In genomic region chr2:30495909-30496861, GRCm38 (mm10) we compare ENCODE assay signal across 8 mouse cellular contexts. TPM values are rescaled to one million over a fixed set of nuclear protein-coding genes. Genes with fewer than 3 reads are reported as not detected.
DNase-seq lines count a peak whose midpoint lies in the region; ATAC-seq and TF ChIP-seq lines count a peak whose summit lies in the region.

No protein-coding gene starts in this region.

- H3K4me3 ChIP-seq in MEL (ENCODE audit: control insufficient read depth in 1 of 2, insufficient read depth in 1 of 2, low read depth in 2 of 2, low read length in 2 of 2), result no peak overlapping the region
- peak overlapping the region; percentile 32 for H3K4me3 ChIP-seq in hindbrain, embryonic 12.5 days
- H3K4me3 ChIP-seq in lung, embryonic 16.5 days (ENCODE audit: low read length), result peak overlapping the region; percentile 44
- peak overlapping the region; percentile 27 for H3K4me3 ChIP-seq in olfactory bulb, adult 2 months (ENCODE audit: insufficient read depth, low read depth, low read length)

- ATAC-seq in hindbrain, embryonic 12.5 days (ENCODE audit: low FRiP score), result peak; percentile 94
- peak; percentile 96 for ATAC-seq in lung, embryonic 16.5 days (ENCODE audit: low read depth)

- TF ChIP-seq RAD21 in MEL (IDR thresholded peaks at IDR 0.05; ENCODE audit: low read depth, low read length), result no peak

- peak overlapping the region; percentile 55 for H3K4me2 ChIP-seq in hindbrain, embryonic 12.5 days (replicated peaks)
- H3K4me2 ChIP-seq in lung, embryonic 16.5 days (ENCODE audit: low read depth, low read length), result peak overlapping the region; percentile 67

- H3K27me3 ChIP-seq in MEL (ENCODE audit: control insufficient read depth in 1 of 2, insufficient read depth in 2 of 2, low read length in 2 of 2), result peaks cover 0 to 5% of the 10 kb centered on the region in 2 experiments; a peak in 3 of 4 replicates
- no peaks in the 10 kb centered on the region for H3K27me3 ChIP-seq in hindbrain, embryonic 12.5 days
- H3K27me3 ChIP-seq in lung, embryonic 16.5 days (ENCODE audit: control insufficient read depth, insufficient read depth, low read depth, low read length), result no peaks in the 10 kb centered on the region

- H3K36me3 ChIP-seq in MEL (ENCODE audit: control insufficient read depth in 1 of 2, insufficient read depth in 2 of 2, low read length in 2 of 2), result no peaks in the 10 kb centered on the region
- H3K36me3 ChIP-seq in hindbrain, embryonic 12.5 days, result no peaks in the 10 kb centered on the region
- no peaks in the 10 kb centered on the region for H3K36me3 ChIP-seq in lung, embryonic 16.5 days (ENCODE audit: control insufficient read depth, insufficient read depth, low read length)

- peak; percentile 17 for DNase-seq in MEL (ENCODE audit: low read depth, low spot score)
- DNase-seq in cerebellum, adult 8-10 months, result peak; percentile 55
- peak; percentile 77 for DNase-seq in gastrocnemius, adult 18-20 months (ENCODE audit: low spot score)
- DNase-seq in layer of hippocampus, postnatal 10 days (ENCODE audit: low spot score in 2 of 2), result peak; percentile 60 to 74
- DNase-seq in thymus, postnatal 25 days, result peak; percentile 40

- H3K4me1 ChIP-seq in MEL (ENCODE audit: control insufficient read depth in 1 of 2, insufficient read depth in 2 of 2, low read length in 2 of 2), result no peaks in the 10 kb centered on the region
- 0 out of 2 replicates have a peak, but pooled peaks cover 8% of the 10 kb centered on the region for H3K4me1 ChIP-seq in hindbrain, embryonic 12.5 days
- peaks cover 5% of the 10 kb centered on the region for H3K4me1 ChIP-seq in lung, embryonic 16.5 days (replicated peaks; ENCODE audit: control insufficient read depth, insufficient read depth, low read length)
- H3K4me1 ChIP-seq in olfactory bulb, adult 2 months (ENCODE audit: control insufficient read depth, insufficient read depth, low read length), result peaks cover 10% of the 10 kb centered on the region

- no peaks in the 10 kb centered on the region for H3K79me2 ChIP-seq in MEL (ENCODE audit: control insufficient read depth, insufficient read depth, low read length, poor library complexity)

- no peak for TF ChIP-seq CTCF in MEL (IDR thresholded peaks at IDR 0.05 in 2 of 3, conservative IDR thresholded peaks at IDR 0.05 in 1 of 3; ENCODE audit: control insufficient read depth in 1 of 3, insufficient read depth in 1 of 3, low read depth in 2 of 3, low read length in 3 of 3, poor library complexity in 1 of 3, severe bottlenecking in 1 of 3)
- TF ChIP-seq CTCF in olfactory bulb, adult 2 months (IDR thresholded peaks at IDR 0.05; ENCODE audit: insufficient read depth, low read depth, low read length), result no peak

- no peak overlapping the region for H3K9ac ChIP-seq in MEL (ENCODE audit: control insufficient read depth, low read depth, low read length, poor library complexity, severe bottlenecking)
- peak overlapping the region; percentile 23; the same call in 1 of the 2 replicates for H3K9ac ChIP-seq in hindbrain, embryonic 12.5 days
- H3K9ac ChIP-seq in lung, embryonic 16.5 days (ENCODE audit: low read length), result peak overlapping the region; percentile 53

- WGBS in hindbrain, embryonic 12.5 days, result 29% methylated on average over 22 of the region's 22 CpGs
- WGBS in lung, embryonic 16.5 days, result 19% methylated on average over 22 of the region's 22 CpGs
- 27% methylated on average over 22 of the region's 22 CpGs for WGBS in olfactory bulb, adult 2 months

- no peaks in the 10 kb centered on the region for H3K9me3 ChIP-seq in MEL (replicated peaks; ENCODE audit: insufficient read depth, low read length)
- H3K9me3 ChIP-seq in hindbrain, embryonic 12.5 days (replicated peaks), result no peaks in the 10 kb centered on the region
- no peaks in the 10 kb centered on the region for H3K9me3 ChIP-seq in lung, embryonic 16.5 days (ENCODE audit: control insufficient read depth, low read length)

- no peak overlapping the region for H3K27ac ChIP-seq in MEL (ENCODE audit: control insufficient read depth, low read depth, low read length)
- H3K27ac ChIP-seq in hindbrain, embryonic 12.5 days, result no peak overlapping the region
- no peak overlapping the region for H3K27ac ChIP-seq in lung, embryonic 16.5 days (ENCODE audit: low read length)
- H3K27ac ChIP-seq in olfactory bulb, adult 2 months (ENCODE audit: insufficient read depth, low read depth, low read length), result no peak overlapping the region

- no peak for TF ChIP-seq POLR2A in MEL (IDR thresholded peaks at IDR 0.05; ENCODE audit: control insufficient read depth in 1 of 2, insufficient read depth in 1 of 2, low read depth in 1 of 2, low read length in 2 of 2, poor library complexity in 1 of 2)
- no peak for TF ChIP-seq POLR2A in olfactory bulb, adult 2 months (IDR thresholded peaks at IDR 0.05; ENCODE audit: insufficient read depth, low read depth, low read length)

- TF ChIP-seq EP300 in MEL (IDR thresholded peaks at IDR 0.05; ENCODE audit: low read depth in 1 of 2, low read length in 2 of 2), result no peak

TF ChIP-seq in MEL, 35 proteins besides CTCF, POLR2A, EP300 and RAD21:
- TF ChIP-seq UBTF (IDR thresholded peaks at IDR 0.05; ENCODE audit: borderline replicate concordance, insufficient read depth, low read depth, low read length) (no peak), MAZ (IDR thresholded peaks at IDR 0.05; ENCODE audit: low read depth, low read length) (no peak), HCFC1 (IDR thresholded peaks at IDR 0.05; ENCODE audit: low read depth, low read length) (peak; percentile 89), NELFE (IDR thresholded peaks at IDR 0.05; ENCODE audit: low read depth, low read length) (no peak), USF1 (IDR thresholded peaks at IDR 0.05; ENCODE audit: low read depth, low read length) (0 out of 2 replicates have a peak, but pooled peaks have one; percentile 6), KAT2A (conservative IDR thresholded peaks at IDR 0.05; ENCODE audit: low read depth, low read length) (peak; percentile 49; the same call in 1 of the 2 replicates)

RNA-seq across cellular contexts. Expression of gene Ier5l, which starts 22.2 kb away (rescaled TPM):
- not detected in 2 replicates for total RNA-seq in MEL (2012; rRNA removed)
- under 1 TPM in 1 of 2 experiments, not detected in 1; 0.06 TPM for polyA plus RNA-seq in MEL (2012; ENCODE audit: insufficient read depth in 1 of 2, insufficient read length in 2 of 2, low read depth in 1 of 2, low replicate concordance in 2 of 2, missing spikeins in 1 of 2)
- total RNA-seq in gastrocnemius, adult 18-20 months (2021), result 1 to 10 TPM; 1.0 to 1.7 TPM
- 4.7 and 4.8 TPM in 2 replicates for polyA plus RNA-seq in hindbrain, embryonic 12.5 days (2016; fragmentation: Nextera tagmentation; extraction: Ambion mirVana)
- total RNA-seq in layer of hippocampus, postnatal 10 days (2021), result 1 to 10 TPM; 8.0 to 9.6 TPM
- 1.1 and 1.5 TPM in 2 replicates for polyA plus RNA-seq in lung, embryonic 16.5 days (2015; fragmentation: Nextera tagmentation; extraction: Ambion mirVana)
- not detected in 2 replicates for polyA plus RNA-seq in olfactory bulb, adult 2 months (2012; ENCODE audit: insufficient read depth, insufficient read length, low replicate concordance, missing spikeins)

Comparison
In these comparisons a context has a peak if more than half of its experiments do, and no peak if none do; other contexts are left out.
1. DNase-seq: peak in every context shown above with its lines; median percentile 77 in gastrocnemius, adult 18-20 months; 67 in layer of hippocampus, postnatal 10 days; 55 in cerebellum, adult 8-10 months; 40 in thymus, postnatal 25 days; 17 in MEL.
2. H3K4me3 ChIP-seq: peak in hindbrain, embryonic 12.5 days (single experiment), lung, embryonic 16.5 days (single experiment) and olfactory bulb, adult 2 months (single experiment); none in MEL (0 of 2).